Mouse (Mus musculus): Measurements from ENCODE around the gene Ank2. TPM values are rescaled to one million over a fixed set of nuclear protein-coding genes. Genes with fewer than 3 reads are reported as not detected.
A peak's percentile ranks its signal among the peaks of the same experiment; 100 is the strongest.
"Not testable (repeated sequence)": the region's sequence is repeated elsewhere in the genome, so short reads cannot be mapped to it uniquely, and the experiment has no call there.

The Ank2 gene
- polyA plus RNA-seq, 1 experiment from 2014 or later, result 37.3 TPM

GRCm38 (mm10) chr3:127414438-127414837 is 84.7 kb downstream of the Ank2 start:
- H3K9ac ChIP-seq, result no peak overlapping the region
- H3K27ac ChIP-seq, result no peak overlapping the region
- WGBS, result 46% methylated on average over 1 of the region's 1 CpGs
- H3K4me3 ChIP-seq, result no peak overlapping the region
- H3K27me3 ChIP-seq, result no peaks in the 10 kb centered on the region
- no peaks in the 10 kb centered on the region for H3K9me3 ChIP-seq (replicated peaks)
- H3K4me1 ChIP-seq (replicated peaks), result no peaks in the 10 kb centered on the region
- no peak for ATAC-seq (replicated peaks; ENCODE audit: insufficient number of reproducible peaks, insufficient read depth, low FRiP score, low read depth)
- no peak overlapping the region for H3K4me2 ChIP-seq
- H3K36me3 ChIP-seq, result no peaks in the 10 kb centered on the region

GRCm38 (mm10) chr3:127408684-127409550 is 90.2 kb downstream of the Ank2 start:
- Histone ChIP-seq H3K4me2 (peak overlapping the region; percentile 91), H3K4me3 (peak overlapping the region; percentile 55), H3K9me3 (replicated peaks) (no peaks in the 10 kb centered on the region), H3K27ac (peak overlapping the region; percentile 41; the same call in 1 of the 2 replicates), H3K9ac (peak overlapping the region; percentile 46), H3K27me3 (no peaks in the 10 kb centered on the region), H3K36me3 (no peaks in the 10 kb centered on the region), H3K4me1 (replicated peaks) (peaks cover 14% of the 10 kb centered on the region)
- 17% methylated on average over 23 of the region's 23 CpGs for WGBS
- ATAC-seq (replicated peaks; ENCODE audit: insufficient number of reproducible peaks, insufficient read depth, low FRiP score, low read depth), result peak; percentile 83

- WGBS, result 13% methylated on average over 9 of the region's 9 CpGs
- peaks cover 14% of the 10 kb centered on the region for H3K4me1 ChIP-seq (replicated peaks)
- H3K36me3 ChIP-seq, result no peaks in the 10 kb centered on the region
- no peak for ATAC-seq (replicated peaks; ENCODE audit: insufficient number of reproducible peaks, insufficient read depth, low FRiP score, low read depth)
- H3K9ac ChIP-seq, result peak overlapping the region; percentile 46
- peak overlapping the region; percentile 55 for H3K4me3 ChIP-seq
- peak overlapping the region; percentile 91 for H3K4me2 ChIP-seq
- H3K9me3 ChIP-seq (replicated peaks), result no peaks in the 10 kb centered on the region
- H3K27ac ChIP-seq, result peak overlapping the region; percentile 41; the same call in 1 of the 2 replicates
- H3K27me3 ChIP-seq, result no peaks in the 10 kb centered on the region
Observed at GRCm38 (mm10) chr3:127407868-127408574, 91.1 kb downstream of the Ank2 start.

GRCm38 (mm10) chr3:127406883-127407282 is 92.3 kb downstream of the Ank2 start:
- Histone ChIP-seq H3K27me3 (no peaks in the 10 kb centered on the region), H3K27ac (no peak overlapping the region), H3K9ac (no peak overlapping the region), H3K9me3 (replicated peaks) (no peaks in the 10 kb centered on the region), H3K36me3 (no peaks in the 10 kb centered on the region), H3K4me2 (no peak overlapping the region), H3K4me1 (replicated peaks) (peaks cover 14% of the 10 kb centered on the region), H3K4me3 (no peak overlapping the region)
- WGBS, result 90% methylated on average over 4 of the region's 4 CpGs
- ATAC-seq (replicated peaks; ENCODE audit: insufficient number of reproducible peaks, insufficient read depth, low FRiP score, low read depth), result no peak

- Histone ChIP-seq H3K4me2 (no peak overlapping the region), H3K9ac (no peak overlapping the region), H3K27ac (peak overlapping the region; percentile 45; the same call in 1 of the 2 replicates), H3K9me3 (replicated peaks) (no peaks in the 10 kb centered on the region), H3K36me3 (no peaks in the 10 kb centered on the region), H3K4me3 (no peak overlapping the region), H3K27me3 (no peaks in the 10 kb centered on the region), H3K4me1 (replicated peaks) (peaks cover 14% of the 10 kb centered on the region)
- WGBS, result 54% methylated on average over 3 of the region's 3 CpGs
- no peak for ATAC-seq (replicated peaks; ENCODE audit: insufficient number of reproducible peaks, insufficient read depth, low FRiP score, low read depth)
Observed at GRCm38 (mm10) chr3:127404371-127404770, 94.8 kb downstream of the Ank2 start.

- no peak overlapping the region for H3K4me2 ChIP-seq
- no peak for ATAC-seq (replicated peaks; ENCODE audit: insufficient number of reproducible peaks, insufficient read depth, low FRiP score, low read depth)
- no peak overlapping the region for H3K9ac ChIP-seq
- 0 out of 2 replicates have a peak, but pooled peaks cover 2% of the 10 kb centered on the region for H3K4me1 ChIP-seq (replicated peaks)
- no peaks in the 10 kb centered on the region for H3K36me3 ChIP-seq
- no peaks in the 10 kb centered on the region for H3K9me3 ChIP-seq (replicated peaks)
- no peak overlapping the region for H3K4me3 ChIP-seq
- H3K27ac ChIP-seq, result no peak overlapping the region
- WGBS, result 91% methylated on average over 5 of the region's 5 CpGs
- no peaks in the 10 kb centered on the region for H3K27me3 ChIP-seq
Observed at GRCm38 (mm10) chr3:127400976-127401375, 98.2 kb downstream of the Ank2 start.

- WGBS, result 90% methylated on average over 3 of the region's 3 CpGs
- H3K4me3 ChIP-seq; H3K9ac ChIP-seq; ATAC-seq (replicated peaks; ENCODE audit: insufficient number of reproducible peaks, insufficient read depth, low FRiP score, low read depth); H3K27me3 ChIP-seq; H3K4me1 ChIP-seq (replicated peaks); H3K4me2 ChIP-seq; H3K9me3 ChIP-seq (replicated peaks); H3K36me3 ChIP-seq; H3K27ac ChIP-seq: not testable (repeated sequence)
Observed at GRCm38 (mm10) chr3:127400468-127400867, 98.7 kb downstream of the Ank2 start.

GRCm38 (mm10) chr3:127397774-127398173 is 101.4 kb downstream of the Ank2 start:
- no peaks in the 10 kb centered on the region for H3K36me3 ChIP-seq
- no peak overlapping the region for H3K4me2 ChIP-seq
- H3K27ac ChIP-seq, result no peak overlapping the region
- no peaks in the 10 kb centered on the region for H3K27me3 ChIP-seq
- WGBS, result 92% methylated on average over 9 of the region's 9 CpGs
- H3K4me1 ChIP-seq (replicated peaks), result no peaks in the 10 kb centered on the region
- no peaks in the 10 kb centered on the region for H3K9me3 ChIP-seq (replicated peaks)
- no peak for ATAC-seq (replicated peaks; ENCODE audit: insufficient number of reproducible peaks, insufficient read depth, low FRiP score, low read depth)
- H3K4me3 ChIP-seq, result no peak overlapping the region
- H3K9ac ChIP-seq, result no peak overlapping the region

- no peaks in the 10 kb centered on the region for H3K36me3 ChIP-seq
- H3K9me3 ChIP-seq (replicated peaks), result no peaks in the 10 kb centered on the region
- H3K4me3 ChIP-seq, result no peak overlapping the region
- no peak overlapping the region for H3K27ac ChIP-seq
- ATAC-seq (replicated peaks; ENCODE audit: insufficient number of reproducible peaks, insufficient read depth, low FRiP score, low read depth), result no peak
- 65% methylated on average over 8 of the region's 8 CpGs for WGBS
- H3K9ac ChIP-seq, result no peak overlapping the region
- no peak overlapping the region for H3K4me2 ChIP-seq
- no peaks in the 10 kb centered on the region for H3K27me3 ChIP-seq
- H3K4me1 ChIP-seq (replicated peaks), result no peaks in the 10 kb centered on the region
Observed at GRCm38 (mm10) chr3:127395202-127395601, 103.9 kb downstream of the Ank2 start.

GRCm38 (mm10) chr3:127387016-127387517 is 112.1 kb downstream of the Ank2 start:
- Histone ChIP-seq H3K27ac (no peak overlapping the region), H3K9ac (no peak overlapping the region), H3K36me3 (no peaks in the 10 kb centered on the region), H3K27me3 (no peaks in the 10 kb centered on the region), H3K4me2 (no peak overlapping the region), H3K9me3 (replicated peaks) (no peaks in the 10 kb centered on the region), H3K4me3 (no peak overlapping the region), H3K4me1 (replicated peaks) (no peaks in the 10 kb centered on the region)
- 84% methylated on average over 14 of the region's 14 CpGs for WGBS
- no peak for ATAC-seq (replicated peaks; ENCODE audit: insufficient number of reproducible peaks, insufficient read depth, low FRiP score, low read depth)

GRCm38 (mm10) chr3:127383231-127383630 is 115.9 kb downstream of the Ank2 start:
- H3K4me3 ChIP-seq, result no peak overlapping the region
- 92% methylated on average over 3 of the region's 3 CpGs for WGBS
- H3K4me2 ChIP-seq, result no peak overlapping the region
- no peaks in the 10 kb centered on the region for H3K9me3 ChIP-seq (replicated peaks)
- no peaks in the 10 kb centered on the region for H3K4me1 ChIP-seq (replicated peaks)
- no peaks in the 10 kb centered on the region for H3K36me3 ChIP-seq
- no peaks in the 10 kb centered on the region for H3K27me3 ChIP-seq
- H3K27ac ChIP-seq, result no peak overlapping the region
- H3K9ac ChIP-seq, result no peak overlapping the region
- ATAC-seq (replicated peaks; ENCODE audit: insufficient number of reproducible peaks, insufficient read depth, low FRiP score, low read depth), result no peak

All from heart, embryonic 15.5 days (tissue).